ENCODE assay signal across 35 mouse cellular contexts in genomic region chr19:14536676-14537075, GRCm38 (mm10).
"Had no signal": no experiment of that assay in that cellular context is flagged by ENCODE, and none has a peak within 500 bp of the region (broad histone marks: within the 10 kb centered on the region; RNA-seq: fewer than 3 reads in every experiment).

No protein-coding gene starts in this region.

- H3K27me3 ChIP-seq: heart, embryonic 12.5 days; heart, embryonic 13.5 days; heart, embryonic 15.5 days; hindbrain, embryonic 12.5 days; hindbrain, embryonic 13.5 days; hindbrain, embryonic 15.5 days; intestine, embryonic 15.5 days; kidney, embryonic 15.5 days had no signal

- H3K4me3 ChIP-seq: heart, embryonic 10.5 days; heart, embryonic 12.5 days; heart, embryonic 13.5 days; heart, embryonic 15.5 days; hindbrain, embryonic 10.5 days; hindbrain, embryonic 12.5 days; hindbrain, embryonic 13.5 days; hindbrain, embryonic 15.5 days; intestine, embryonic 15.5 days; kidney, embryonic 15.5 days; layer of hippocampus, adult 2 months; left cerebral cortex, adult 2 months had no signal

- H3K27ac ChIP-seq: heart, embryonic 10.5 days; heart, embryonic 13.5 days; heart, embryonic 15.5 days; hindbrain, embryonic 10.5 days; hindbrain, embryonic 12.5 days; hindbrain, embryonic 13.5 days; hindbrain, embryonic 14.5 days; hindbrain, embryonic 15.5 days; hindbrain, postnatal 0 days; intestine, embryonic 15.5 days; kidney, embryonic 15.5 days; kidney, postnatal 0 days; layer of hippocampus, adult 2 months; left cerebral cortex, adult 2 months had no signal

- H3K36me3 ChIP-seq: heart, embryonic 10.5 days; heart, embryonic 12.5 days; heart, embryonic 13.5 days; heart, embryonic 15.5 days; hindbrain, embryonic 12.5 days; hindbrain, embryonic 13.5 days; hindbrain, embryonic 15.5 days; intestine, embryonic 15.5 days had no signal

- H3K9ac ChIP-seq: heart, embryonic 12.5 days; heart, embryonic 13.5 days; heart, embryonic 15.5 days; hindbrain, embryonic 12.5 days; hindbrain, embryonic 13.5 days; hindbrain, embryonic 14.5 days; hindbrain, embryonic 15.5 days; intestine, embryonic 15.5 days; kidney, embryonic 15.5 days had no signal

- H3K9me3 ChIP-seq: heart, embryonic 10.5 days; heart, embryonic 12.5 days; heart, embryonic 13.5 days; heart, embryonic 15.5 days; hindbrain, embryonic 10.5 days; hindbrain, embryonic 12.5 days; hindbrain, embryonic 13.5 days; hindbrain, embryonic 15.5 days; intestine, embryonic 15.5 days; kidney, embryonic 15.5 days had no signal

- DNase-seq: heart, postnatal 10 days; heart, postnatal 14 days; heart, postnatal 36 days; heart, postnatal 4 days; kidney, adult 11 months; kidney, adult 18-20 months; kidney, adult 2 months; kidney, adult 8-10 months; kidney, adult 9 months; kidney, postnatal 10 days; kidney, postnatal 14 days; kidney, postnatal 25 days; kidney, postnatal 36 days; kidney, postnatal 4 days; layer of hippocampus, adult 9-11 months; layer of hippocampus, postnatal 36 days had no signal

- H3K4me1 ChIP-seq: heart, embryonic 10.5 days; heart, embryonic 12.5 days; heart, embryonic 13.5 days; heart, embryonic 15.5 days; hindbrain, embryonic 10.5 days; hindbrain, embryonic 15.5 days; intestine, embryonic 15.5 days; kidney, embryonic 15.5 days had no signal

- ATAC-seq: hindbrain, embryonic 16.5 days; hindbrain, postnatal 0 days; inflammation-experienced regulatory T-cells, adult 6 months; intestine, embryonic 15.5 days; intestine, embryonic 16.5 days; intestine, postnatal 0 days had no signal

- H3K4me2 ChIP-seq: heart, embryonic 12.5 days; heart, embryonic 13.5 days; heart, embryonic 15.5 days; hindbrain, embryonic 12.5 days; hindbrain, embryonic 13.5 days; hindbrain, embryonic 14.5 days; hindbrain, embryonic 15.5 days; intestine, embryonic 15.5 days; kidney, embryonic 15.5 days had no signal
